Mouse (Mus musculus) kidney, postnatal 14 days (tissue): ENCODE measurements at regions not wholly inside any gene's neighbourhood (a gene's known extent, or its start where the extent isn't known, plus 50 kb on each side); places are given as distances from the start of the nearest gene placed in this dataset.

Experiments used
- DNase-seq: peaks from one replicate; pipeline ENCODE4 v3.0.0; 2022; ENCODE audit warnings: mixed read lengths

- DNase-seq: no peak
These were observed 270.7 kb upstream of the Rgmb start for GRCm38 (mm10) chr17:16101548-16101947.

GRCm38 (mm10) chr17:16092952-16093351 is 262.1 kb upstream of the Rgmb start:
- DNase-seq: no peak

- no peak for DNase-seq
These were observed 258.9 kb upstream of the Rgmb start for GRCm38 (mm10) chr17:16089619-16090280.

- DNase-seq: no peak
These were observed 258.2 kb upstream of the Rgmb start for GRCm38 (mm10) chr17:16088879-16089618.

- no peak for DNase-seq
These were observed 256.2 kb upstream of the Rgmb start for GRCm38 (mm10) chr17:16087046-16087445.

GRCm38 (mm10) chr17:16082842-16083241 is 252.0 kb upstream of the Rgmb start:
- no peak for DNase-seq

GRCm38 (mm10) chr17:16078549-16078948 is 247.7 kb upstream of the Rgmb start:
- no peak for DNase-seq

GRCm38 (mm10) chr17:16069334-16069733 is 238.5 kb upstream of the Rgmb start:
- no peak for DNase-seq

GRCm38 (mm10) chr17:16067858-16068257 is 237.0 kb upstream of the Rgmb start:
- DNase-seq: no peak

- peak; percentile 40 for DNase-seq
These were observed 223.6 kb upstream of the Rgmb start for GRCm38 (mm10) chr17:16054481-16054880.

GRCm38 (mm10) chr17:16051713-16052112 is 220.9 kb upstream of the Rgmb start:
- DNase-seq: peak; percentile 73

- DNase-seq: no peak
These were observed 210.9 kb upstream of the Rgmb start for GRCm38 (mm10) chr17:16041542-16042251.

GRCm38 (mm10) chr17:16027989-16028388 is 197.2 kb upstream of the Rgmb start:
- no peak for DNase-seq

GRCm38 (mm10) chr17:16004871-16005575 is 174.2 kb upstream of the Rgmb start:
- no peak for DNase-seq

- DNase-seq: no peak
These were observed 173.2 kb upstream of the Rgmb start for GRCm38 (mm10) chr17:16004002-16004401.

GRCm38 (mm10) chr17:15998771-15999170 is 167.9 kb upstream of the Rgmb start:
- DNase-seq: no peak

- DNase-seq: peak; percentile 7
These were observed 166.4 kb upstream of the Rgmb start for GRCm38 (mm10) chr17:15997289-15997688.

GRCm38 (mm10) chr17:15995493-15995892 is 164.7 kb upstream of the Rgmb start:
- no peak for DNase-seq

GRCm38 (mm10) chr17:15993361-15994287 is 162.8 kb upstream of the Rgmb start:
- peak; percentile 39 for DNase-seq

- no peak for DNase-seq
These were observed 161.1 kb upstream of the Rgmb start for GRCm38 (mm10) chr17:15991916-15992315.

- DNase-seq: no peak
These were observed 159.5 kb upstream of the Rgmb start for GRCm38 (mm10) chr17:15990303-15990702.

- no peak for DNase-seq
These were observed 150.7 kb upstream of the Rgmb start for GRCm38 (mm10) chr17:15981558-15981957.
